Mouse (Mus musculus) megakaryocyte-erythroid progenitor cell, adult 5-6 weeks (primary cell): ENCODE measurements around the gene Nebl. TPM values are rescaled to one million over a fixed set of nuclear protein-coding genes. Genes with fewer than 3 reads are reported as not detected.

Experiments used
- ATAC-seq: replicated peaks from 2 replicates; pipeline ENCODE4 v1.8.0; 2016; ENCODE audit warnings: mild to moderate bottlenecking, inconsistent platforms; ENCODE audit not compliant: severe bottlenecking, poor library complexity, low FRiP score, low TSS enrichment
- total RNA-seq, 2 experiments: library from RNA; stranded (forward) in 1 of 2; stranded (reverse) in 1 of 2; fragments of 200-1000, 215-1000 nt in 1 of 2; fragments of >200 nt in 1 of 2; fragmentation: Nextera tagmentation in 1 of 2; gene quantifications; 2 replicates each; pipeline ENCODE4 v1.2.3; 2014 to 2017

The Nebl gene
- total RNA-seq, 2 experiments from 2014 or later, result 0.28 TPM; not detected in 1

- peak; percentile 47; the same call in 1 of the 2 replicates for ATAC-seq
These were observed 86.7 kb downstream of the Nebl start for GRCm38 (mm10) chr2:17644282-17645262.

GRCm38 (mm10) chr2:17643869-17644268 lies 87.4 kb downstream of the Nebl start:
- ATAC-seq, result no peak

GRCm38 (mm10) chr2:17642770-17643169 lies 88.5 kb downstream of the Nebl start:
- no peak for ATAC-seq

- no peak for ATAC-seq
These were observed 90.4 kb downstream of the Nebl start for GRCm38 (mm10) chr2:17640861-17641260.

- no peak for ATAC-seq
These were observed 92.6 kb downstream of the Nebl start for GRCm38 (mm10) chr2:17638631-17639030.

- ATAC-seq, result no peak
These were observed 107.3 kb downstream of the Nebl start for GRCm38 (mm10) chr2:17623931-17624330.

- no peak for ATAC-seq
These were observed 121.0 kb downstream of the Nebl start for GRCm38 (mm10) chr2:17610259-17610658.

- ATAC-seq, result no peak
These were observed 127.7 kb downstream of the Nebl start for GRCm38 (mm10) chr2:17603573-17603972.

GRCm38 (mm10) chr2:17600652-17601051 lies 130.6 kb downstream of the Nebl start:
- ATAC-seq, result no peak

- no peak for ATAC-seq
These were observed 131.4 kb downstream of the Nebl start for GRCm38 (mm10) chr2:17599860-17600259.

GRCm38 (mm10) chr2:17597932-17598331 lies 133.3 kb downstream of the Nebl start:
- no peak for ATAC-seq

- ATAC-seq, result no peak
These were observed 141.6 kb downstream of the Nebl start for GRCm38 (mm10) chr2:17589669-17590068.

- ATAC-seq, result no peak
These were observed 145.8 kb downstream of the Nebl start for GRCm38 (mm10) chr2:17585329-17585992.

- ATAC-seq, result no peak
These were observed 155.6 kb downstream of the Nebl start for GRCm38 (mm10) chr2:17575648-17576047.

- ATAC-seq, result no peak
These were observed 159.5 kb downstream of the Nebl start for GRCm38 (mm10) chr2:17571716-17572115.

GRCm38 (mm10) chr2:17558889-17559742 lies 172.1 kb downstream of the Nebl start:
- no peak for ATAC-seq

GRCm38 (mm10) chr2:17549895-17550558 lies 181.2 kb downstream of the Nebl start:
- no peak for ATAC-seq

GRCm38 (mm10) chr2:17546354-17546948 lies 184.8 kb downstream of the Nebl start:
- no peak for ATAC-seq

- ATAC-seq, result no peak
These were observed 191.5 kb downstream of the Nebl start for GRCm38 (mm10) chr2:17539737-17540136.
